ENCODE assay signal across 9 mouse cellular contexts in the genomic region with DNA sequence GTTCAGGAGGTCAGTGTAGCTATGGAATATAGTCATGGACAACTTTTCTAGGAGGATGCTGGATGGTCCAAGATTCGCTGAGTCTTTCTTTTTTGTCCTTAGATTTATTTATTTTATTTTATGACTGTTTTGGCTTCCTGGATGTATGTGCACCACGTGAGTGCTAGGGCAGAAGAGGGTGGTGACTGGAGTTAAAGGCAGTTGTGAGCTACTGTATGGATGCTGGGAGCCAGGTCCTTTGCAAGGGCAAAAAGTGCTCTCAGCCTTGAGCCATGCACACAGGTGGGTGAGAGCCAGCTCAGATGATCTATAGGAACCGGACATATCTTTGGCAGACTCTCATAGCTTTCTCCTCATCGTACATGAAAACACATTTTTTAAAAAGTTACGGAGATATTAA. TPM values are rescaled to one million over a fixed set of nuclear protein-coding genes. Genes with fewer than 3 reads are reported as not detected.
DNase-seq lines count a peak whose midpoint lies in the region; ATAC-seq and TF ChIP-seq lines count a peak whose summit lies in the region.
"Had no signal": no experiment of that assay in that cellular context is flagged by ENCODE, and none has a peak within 500 bp of the region (broad histone marks: within the 10 kb centered on the region; RNA-seq: fewer than 3 reads in every experiment).

No protein-coding gene starts in this region.

- no peak for DNase-seq in layer of hippocampus, adult 2 months (ENCODE audit: low spot score in 2 of 2)
- DNase-seq in layer of hippocampus, adult 11-12 months (ENCODE audit: low spot score) = no peak
- no peak for DNase-seq in embryonic facial prominence, embryonic 11.5 days (ENCODE audit: low spot score)
- DNase-seq in adrenal gland, postnatal 4 days (ENCODE audit: low spot score in 2 of 2) = no peak
- no peak for DNase-seq in adrenal gland, postnatal 25 days
- no peak for DNase-seq in left cerebral cortex, adult 9 months (ENCODE audit: low spot score in 2 of 2)
- DNase-seq: kidney, adult 9 months had no signal

- H3K36me3 ChIP-seq in embryonic facial prominence, embryonic 11.5 days (replicated peaks; ENCODE audit: control insufficient read depth, insufficient read depth, low read depth, low read length) = no peaks in the 10 kb centered on the region
- no peaks in the 10 kb centered on the region for H3K36me3 ChIP-seq in hindbrain, embryonic 16.5 days (ENCODE audit: control insufficient read depth, insufficient read depth, low read length)
- no peaks in the 10 kb centered on the region for H3K36me3 ChIP-seq in midbrain, embryonic 15.5 days (replicated peaks)

- 28% methylated on average over 5 of the region's 5 CpGs for WGBS in embryonic facial prominence, embryonic 11.5 days
- WGBS in hindbrain, embryonic 16.5 days = 22% methylated on average over 5 of the region's 5 CpGs
- WGBS in midbrain, embryonic 15.5 days = 30% methylated on average over 5 of the region's 5 CpGs

- no peaks in the 10 kb centered on the region for H3K27me3 ChIP-seq in embryonic facial prominence, embryonic 11.5 days (ENCODE audit: control insufficient read depth, insufficient read depth, low read length)
- H3K27me3 ChIP-seq in hindbrain, embryonic 16.5 days (replicated peaks; ENCODE audit: control insufficient read depth, insufficient read depth, low read length) = no peaks in the 10 kb centered on the region
- H3K27me3 ChIP-seq in midbrain, embryonic 15.5 days (replicated peaks) = no peaks in the 10 kb centered on the region

- no peaks in the 10 kb centered on the region for H3K9me3 ChIP-seq in embryonic facial prominence, embryonic 11.5 days (replicated peaks; ENCODE audit: control insufficient read depth, low read length)
- H3K9me3 ChIP-seq in hindbrain, embryonic 16.5 days (ENCODE audit: control insufficient read depth, low read length) = no peaks in the 10 kb centered on the region
- H3K9me3 ChIP-seq in midbrain, embryonic 15.5 days = no peaks in the 10 kb centered on the region

- TF ChIP-seq CTCF in layer of hippocampus, adult 2 months (conservative IDR thresholded peaks at IDR 0.05) = no peak

- no peak; the same call in 1 of the 2 replicates for ATAC-seq in embryonic facial prominence, embryonic 11.5 days (replicated peaks; ENCODE audit: insufficient number of reproducible peaks, low FRiP score, low TSS enrichment, low read depth)
- peak; percentile 25; the same call in 1 of the 2 replicates for ATAC-seq in hindbrain, embryonic 16.5 days
- ATAC-seq in midbrain, embryonic 15.5 days (replicated peaks) = 0 out of 2 replicates have a peak, but pooled peaks have one; percentile 25

- no peaks in the 10 kb centered on the region for H3K4me1 ChIP-seq in embryonic facial prominence, embryonic 11.5 days (ENCODE audit: control insufficient read depth, insufficient read depth, low read length)
- H3K4me1 ChIP-seq in hindbrain, embryonic 16.5 days (ENCODE audit: control insufficient read depth, insufficient read depth, low read depth, low read length) = peaks cover 8% of the 10 kb centered on the region
- H3K4me1 ChIP-seq in midbrain, embryonic 15.5 days = peaks cover 20% of the 10 kb centered on the region

- H3K4me2 ChIP-seq in embryonic facial prominence, embryonic 11.5 days (ENCODE audit: low read depth, low read length) = peak overlapping the region; percentile 74
- H3K4me2 ChIP-seq in hindbrain, embryonic 16.5 days (ENCODE audit: low read length) = peak overlapping the region; percentile 69
- H3K4me2 ChIP-seq in midbrain, embryonic 15.5 days = peak overlapping the region; percentile 72

- peak overlapping the region; percentile 88 for H3K4me3 ChIP-seq in layer of hippocampus, adult 2 months
- peak overlapping the region; percentile 61 for H3K4me3 ChIP-seq in embryonic facial prominence, embryonic 11.5 days (ENCODE audit: low read depth, low read length)
- H3K4me3 ChIP-seq in hindbrain, embryonic 16.5 days (ENCODE audit: low read length) = peak overlapping the region; percentile 85
- peak overlapping the region; percentile 85 for H3K4me3 ChIP-seq in midbrain, embryonic 15.5 days

- peak overlapping the region; percentile 94 for H3K27ac ChIP-seq in layer of hippocampus, adult 2 months
- no peak overlapping the region for H3K27ac ChIP-seq in embryonic facial prominence, embryonic 11.5 days (replicated peaks; ENCODE audit: low read depth, low read length)
- no peak overlapping the region for H3K27ac ChIP-seq in hindbrain, embryonic 16.5 days (ENCODE audit: low read depth, low read length)
- peak overlapping the region; percentile 82; the same call in 1 of the 2 replicates for H3K27ac ChIP-seq in midbrain, embryonic 15.5 days

- H3K9ac ChIP-seq in embryonic facial prominence, embryonic 11.5 days (replicated peaks; ENCODE audit: low read length) = no peak overlapping the region
- peak overlapping the region; percentile 88 for H3K9ac ChIP-seq in hindbrain, embryonic 16.5 days (ENCODE audit: low read depth, low read length)
- peak overlapping the region; percentile 68; the same call in 1 of the 2 replicates for H3K9ac ChIP-seq in midbrain, embryonic 15.5 days

RNA-seq across cellular contexts. Expression of a gene that starts 0.4 kb away (rescaled TPM):
- total RNA-seq in layer of hippocampus, adult 2 months (2021) = 100 to 1,000 TPM in 1 of 2 experiments, 10 to 100 TPM in 1; 98.0 to 103 TPM
- 26.5 and 27.5 TPM in 2 replicates for polyA plus RNA-seq in embryonic facial prominence, embryonic 11.5 days (2014; fragmentation: Nextera tagmentation; extraction: Ambion mirVana)
- polyA plus RNA-seq in hindbrain, embryonic 16.5 days (2015; fragmentation: Nextera tagmentation; extraction: Ambion mirVana) = 65.9 and 76.2 TPM in 2 replicates
- 50.4 and 52.8 TPM in 2 replicates for polyA plus RNA-seq in midbrain, embryonic 15.5 days (2015; fragmentation: Nextera tagmentation; extraction: Ambion mirVana)
- total RNA-seq in adrenal gland, postnatal 4 days (2021) = 10 to 100 TPM; 14.5 TPM
- 23.7 and 26.6 TPM in 2 replicates for total RNA-seq in adrenal gland, postnatal 25 days (2021)

RNA-seq across cellular contexts. Expression of a gene that starts 53.1 kb away (rescaled TPM):
- total RNA-seq in layer of hippocampus, adult 2 months (2021) = 100 to 1,000 TPM; 139 to 149 TPM
- 647 and 750 TPM in 2 replicates for polyA plus RNA-seq in embryonic facial prominence, embryonic 11.5 days (2014; fragmentation: Nextera tagmentation; extraction: Ambion mirVana)
- 309 and 335 TPM in 2 replicates for polyA plus RNA-seq in hindbrain, embryonic 16.5 days (2015; fragmentation: Nextera tagmentation; extraction: Ambion mirVana)
- 365 and 388 TPM in 2 replicates for polyA plus RNA-seq in midbrain, embryonic 15.5 days (2015; fragmentation: Nextera tagmentation; extraction: Ambion mirVana)
- total RNA-seq in adrenal gland, postnatal 4 days (2021) = 100 to 1,000 TPM; 172 to 178 TPM
- total RNA-seq in adrenal gland, postnatal 25 days (2021) = 107 and 114 TPM in 2 replicates

RNA-seq across cellular contexts. Expression of a gene that starts 53.6 kb away (rescaled TPM):
- total RNA-seq in layer of hippocampus, adult 2 months (2021) = 100 to 1,000 TPM; 499 to 537 TPM
- polyA plus RNA-seq in embryonic facial prominence, embryonic 11.5 days (2014; fragmentation: Nextera tagmentation; extraction: Ambion mirVana) = 1,622 and 1,840 TPM in 2 replicates
- polyA plus RNA-seq in hindbrain, embryonic 16.5 days (2015; fragmentation: Nextera tagmentation; extraction: Ambion mirVana) = 1,209 and 1,220 TPM in 2 replicates
- 1,331 and 1,465 TPM in 2 replicates for polyA plus RNA-seq in midbrain, embryonic 15.5 days (2015; fragmentation: Nextera tagmentation; extraction: Ambion mirVana)
- total RNA-seq in adrenal gland, postnatal 4 days (2021) = 100 to 1,000 TPM; 776 to 871 TPM
- 735 and 846 TPM in 2 replicates for total RNA-seq in adrenal gland, postnatal 25 days (2021)

Comparison
In these comparisons a context has a peak if more than half of its experiments do, and no peak if none do; other contexts are left out.
1. H3K27ac ChIP-seq: peak in layer of hippocampus, adult 2 months (single experiment) and midbrain, embryonic 15.5 days (single experiment); none in embryonic facial prominence, embryonic 11.5 days (single experiment) and hindbrain, embryonic 16.5 days (single experiment).
2. Peak in every context shown above with its lines, with median percentiles within 50 percentile points of each other: H3K4me3 ChIP-seq and H3K4me2 ChIP-seq.